ENCODE assay signal across 19 mouse cellular contexts in genomic region chr8:106581344-106582088, GRCm38 (mm10). TPM values are rescaled to one million over a fixed set of nuclear protein-coding genes. Genes with fewer than 3 reads are reported as not detected.
DNase-seq lines count a peak whose midpoint lies in the region; ATAC-seq and TF ChIP-seq lines count a peak whose summit lies in the region.
"Had no signal": no experiment of that assay in that cellular context is flagged by ENCODE, and none has a peak within 500 bp of the region (broad histone marks: within the 10 kb centered on the region; RNA-seq: fewer than 3 reads in every experiment).

No protein-coding gene starts in this region.

- peak; percentile 49 for DNase-seq in kidney, adult 2 months
- DNase-seq in kidney, adult 18-20 months = no peak
- DNase-seq in intestine, embryonic 14.5 days (ENCODE audit: low spot score) = no peak
- no peak for DNase-seq in adrenal gland, adult 2 months
- DNase-seq: adrenal gland, adult 8-10 months; cerebellum, adult 11-12 months; cerebellum, postnatal 36 days; gastrocnemius, adult 2 months; heart, postnatal 36 days; layer of hippocampus, postnatal 36 days; left cerebral cortex, postnatal 4 days had no signal

- TF ChIP-seq POLR2A in kidney, adult 2 months (IDR thresholded peaks at IDR 0.05; ENCODE audit: low read depth, low read length) = no peak

- no peak overlapping the region for H3K9ac ChIP-seq in intestine, embryonic 14.5 days (ENCODE audit: low read length)
- H3K9ac ChIP-seq in lung, embryonic 16.5 days (ENCODE audit: low read length) = no peak overlapping the region
- H3K9ac ChIP-seq in stomach, embryonic 14.5 days (replicated peaks; ENCODE audit: low read depth, low read length) = no peak overlapping the region
- no peak overlapping the region for H3K9ac ChIP-seq in forebrain, embryonic 16.5 days (replicated peaks; ENCODE audit: low read depth, low read length)
- H3K9ac ChIP-seq: heart, embryonic 13.5 days; hindbrain, embryonic 15.5 days; midbrain, embryonic 12.5 days had no signal

- no peak overlapping the region for H3K4me3 ChIP-seq in kidney, adult 2 months (ENCODE audit: insufficient read depth, low read depth, low read length)
- no peak overlapping the region for H3K4me3 ChIP-seq in intestine, embryonic 14.5 days (ENCODE audit: low read depth, low read length)
- no peak overlapping the region for H3K4me3 ChIP-seq in lung, embryonic 16.5 days (ENCODE audit: low read length)
- H3K4me3 ChIP-seq in stomach, embryonic 14.5 days (ENCODE audit: low read depth, low read length) = no peak overlapping the region
- H3K4me3 ChIP-seq in forebrain, embryonic 16.5 days (replicated peaks; ENCODE audit: low read length) = no peak overlapping the region
- H3K4me3 ChIP-seq: gastrocnemius, adult 2 months; heart, embryonic 13.5 days; hindbrain, embryonic 15.5 days; midbrain, embryonic 12.5 days had no signal

- H3K4me2 ChIP-seq in intestine, embryonic 14.5 days (ENCODE audit: low read length) = no peak overlapping the region
- no peak overlapping the region for H3K4me2 ChIP-seq in lung, embryonic 16.5 days (ENCODE audit: low read depth, low read length)
- H3K4me2 ChIP-seq in stomach, embryonic 14.5 days (replicated peaks; ENCODE audit: low read depth, low read length) = no peak overlapping the region
- no peak overlapping the region for H3K4me2 ChIP-seq in forebrain, embryonic 16.5 days (ENCODE audit: low read length)
- H3K4me2 ChIP-seq: heart, embryonic 13.5 days; hindbrain, embryonic 15.5 days; midbrain, embryonic 12.5 days had no signal

- no peak for TF ChIP-seq CTCF in kidney, adult 2 months (conservative IDR thresholded peaks at IDR 0.05; ENCODE audit: insufficient read depth, insufficient read length, low read depth, low read length)

- no peaks in the 10 kb centered on the region; the same call in 1 of the 2 replicates for H3K9me3 ChIP-seq in intestine, embryonic 14.5 days (ENCODE audit: control insufficient read depth, low read length)
- no peaks in the 10 kb centered on the region for H3K9me3 ChIP-seq in lung, embryonic 16.5 days (ENCODE audit: control insufficient read depth, low read length)
- H3K9me3 ChIP-seq in stomach, embryonic 14.5 days (ENCODE audit: control insufficient read depth, low read depth, low read length) = no peaks in the 10 kb centered on the region
- no peaks in the 10 kb centered on the region for H3K9me3 ChIP-seq in forebrain, embryonic 16.5 days (ENCODE audit: control insufficient read depth, low read length)
- H3K9me3 ChIP-seq: heart, embryonic 13.5 days; hindbrain, embryonic 15.5 days; midbrain, embryonic 12.5 days had no signal

- H3K27ac ChIP-seq in kidney, adult 2 months (ENCODE audit: insufficient read depth, low read depth, low read length) = no peak overlapping the region
- no peak overlapping the region for H3K27ac ChIP-seq in intestine, embryonic 14.5 days (ENCODE audit: low read depth)
- H3K27ac ChIP-seq in lung, embryonic 16.5 days (ENCODE audit: low read length) = peak overlapping the region; percentile 92
- peak overlapping the region; percentile 44; the same call in 1 of the 2 replicates for H3K27ac ChIP-seq in stomach, embryonic 14.5 days (ENCODE audit: low read length)
- no peak overlapping the region for H3K27ac ChIP-seq in forebrain, embryonic 16.5 days (ENCODE audit: low read length)
- H3K27ac ChIP-seq: gastrocnemius, adult 2 months; heart, embryonic 13.5 days; hindbrain, embryonic 15.5 days; macrophage; midbrain, embryonic 12.5 days had no signal

- peaks cover 18% of the 10 kb centered on the region; the same call in 1 of the 2 replicates for H3K4me1 ChIP-seq in kidney, adult 2 months (ENCODE audit: control insufficient read depth, insufficient read depth, low read length)
- H3K4me1 ChIP-seq in intestine, embryonic 14.5 days (replicated peaks; ENCODE audit: control insufficient read depth, insufficient read depth, low read length) = peaks cover 10% of the 10 kb centered on the region
- H3K4me1 ChIP-seq in lung, embryonic 16.5 days (replicated peaks; ENCODE audit: control insufficient read depth, insufficient read depth, low read length) = peaks cover 23% of the 10 kb centered on the region
- H3K4me1 ChIP-seq in stomach, embryonic 14.5 days (ENCODE audit: control insufficient read depth, insufficient read depth, low read length) = no peaks in the 10 kb centered on the region; the same call in 1 of the 2 replicates
- H3K4me1 ChIP-seq in forebrain, embryonic 16.5 days (replicated peaks; ENCODE audit: control insufficient read depth, insufficient read depth, low read length) = no peaks in the 10 kb centered on the region
- H3K4me1 ChIP-seq: hindbrain, embryonic 15.5 days; midbrain, embryonic 12.5 days had no signal

- H3K27me3 ChIP-seq in kidney, adult 2 months (replicated peaks; ENCODE audit: control insufficient read depth, insufficient read depth, low read length) = no peaks in the 10 kb centered on the region
- H3K27me3 ChIP-seq in intestine, embryonic 14.5 days (replicated peaks; ENCODE audit: control insufficient read depth, insufficient read depth, low read length) = no peaks in the 10 kb centered on the region
- H3K27me3 ChIP-seq in lung, embryonic 16.5 days (ENCODE audit: control insufficient read depth, insufficient read depth, low read depth, low read length) = no peaks in the 10 kb centered on the region
- no peaks in the 10 kb centered on the region for H3K27me3 ChIP-seq in stomach, embryonic 14.5 days (ENCODE audit: control insufficient read depth, insufficient read depth, low read length)
- H3K27me3 ChIP-seq in forebrain, embryonic 16.5 days (replicated peaks; ENCODE audit: control insufficient read depth, insufficient read depth, low read length) = no peaks in the 10 kb centered on the region
- H3K27me3 ChIP-seq: CH12.LX; heart, embryonic 13.5 days; hindbrain, embryonic 15.5 days; midbrain, embryonic 12.5 days had no signal

- WGBS in kidney, adult 2 months = 66% methylated on average over 6 of the region's 6 CpGs
- WGBS in intestine, embryonic 14.5 days = 61% methylated on average over 6 of the region's 6 CpGs
- 47% methylated on average over 6 of the region's 6 CpGs for WGBS in lung, embryonic 16.5 days
- WGBS in stomach, embryonic 14.5 days = 58% methylated on average over 6 of the region's 6 CpGs
- WGBS in forebrain, embryonic 16.5 days = 75% methylated on average over 6 of the region's 6 CpGs

- ATAC-seq in intestine, embryonic 14.5 days (replicated peaks; ENCODE audit: low FRiP score, low TSS enrichment, low read depth) = 0 out of 2 replicates have a peak, but pooled peaks have one; percentile 30
- peak; percentile 78 for ATAC-seq in lung, embryonic 16.5 days (ENCODE audit: low read depth)
- no peak for ATAC-seq in stomach, embryonic 14.5 days (ENCODE audit: insufficient number of reproducible peaks, insufficient read depth, low FRiP score, low read depth)
- no peak for ATAC-seq in forebrain, embryonic 16.5 days

- H3K36me3 ChIP-seq in kidney, adult 2 months (ENCODE audit: control insufficient read depth, insufficient read depth, low read length) = no peaks in the 10 kb centered on the region
- no peaks in the 10 kb centered on the region for H3K36me3 ChIP-seq in intestine, embryonic 14.5 days (ENCODE audit: control insufficient read depth, insufficient read depth, low read length)
- H3K36me3 ChIP-seq in lung, embryonic 16.5 days (ENCODE audit: control insufficient read depth, insufficient read depth, low read length) = no peaks in the 10 kb centered on the region
- no peaks in the 10 kb centered on the region for H3K36me3 ChIP-seq in stomach, embryonic 14.5 days (ENCODE audit: control insufficient read depth, insufficient read depth, low read length)
- no peaks in the 10 kb centered on the region for H3K36me3 ChIP-seq in forebrain, embryonic 16.5 days (ENCODE audit: control insufficient read depth, insufficient read depth)
- H3K36me3 ChIP-seq: heart, embryonic 13.5 days; hindbrain, embryonic 15.5 days; midbrain, embryonic 12.5 days had no signal

RNA-seq across cellular contexts. Expression of gene Gm10073, which starts 8.3 kb away (rescaled TPM):
- polyA plus RNA-seq in kidney, adult 2 months (2012; rRNA removed) = 34.0 and 102 TPM in 2 replicates
- 9.1 and 11.7 TPM in 2 replicates for polyA plus RNA-seq in intestine, embryonic 14.5 days (2014; fragmentation: Nextera tagmentation; extraction: Ambion mirVana)
- polyA plus RNA-seq in lung, embryonic 16.5 days (2015; fragmentation: Nextera tagmentation; extraction: Ambion mirVana) = 10.5 and 19.9 TPM in 2 replicates
- polyA plus RNA-seq in stomach, embryonic 14.5 days (2014; fragmentation: Nextera tagmentation; extraction: Ambion mirVana) = 10.0 and 14.0 TPM in 2 replicates
- 100 to 1,000 TPM in 1 of 2 experiments, 10 to 100 TPM in 1; 71.9 to 145 TPM for total RNA-seq in adrenal gland, adult 2 months (2021)
- polyA plus RNA-seq in adrenal gland, adult 2 months (2012; rRNA removed) = 50.1 and 65.3 TPM in 2 replicates
- polyA plus RNA-seq in forebrain, embryonic 16.5 days (2015; fragmentation: Nextera tagmentation; extraction: Ambion mirVana) = 7.9 and 9.2 TPM in 2 replicates

RNA-seq across cellular contexts. Expression of gene Cdh1, which starts 21.6 kb away (rescaled TPM):
- polyA plus RNA-seq in kidney, adult 2 months (2012; rRNA removed) = 68.7 and 81.7 TPM in 2 replicates
- polyA plus RNA-seq in intestine, embryonic 14.5 days (2014; fragmentation: Nextera tagmentation; extraction: Ambion mirVana) = 141 and 152 TPM in 2 replicates
- 157 and 162 TPM in 2 replicates for polyA plus RNA-seq in lung, embryonic 16.5 days (2015; fragmentation: Nextera tagmentation; extraction: Ambion mirVana)
- 131 and 155 TPM in 2 replicates for polyA plus RNA-seq in stomach, embryonic 14.5 days (2014; fragmentation: Nextera tagmentation; extraction: Ambion mirVana)
- under 1 TPM; 0.14 to 0.23 TPM for total RNA-seq in adrenal gland, adult 2 months (2021)
- 0.08 and 0.09 TPM in 2 replicates for polyA plus RNA-seq in adrenal gland, adult 2 months (2012; rRNA removed)
- polyA plus RNA-seq in forebrain, embryonic 16.5 days (2015; fragmentation: Nextera tagmentation; extraction: Ambion mirVana) = 3.0 and 4.2 TPM in 2 replicates
- total RNA-seq: heart, postnatal 36 days had no signal

Comparison
In these comparisons a context has a peak if more than half of its experiments do, and no peak if none do; other contexts are left out.
1. H3K27ac ChIP-seq: peak in lung, embryonic 16.5 days (single experiment) and stomach, embryonic 14.5 days (single experiment); none in kidney, adult 2 months (single experiment), intestine, embryonic 14.5 days (single experiment) and forebrain, embryonic 16.5 days (single experiment).
2. ATAC-seq: peak in intestine, embryonic 14.5 days (single experiment) and lung, embryonic 16.5 days (single experiment); none in stomach, embryonic 14.5 days (single experiment) and forebrain, embryonic 16.5 days (single experiment).
3. RNA of gene Cdh1, which starts 21.6 kb away (polyA plus RNA-seq): 157 to 162 TPM in lung, embryonic 16.5 days, 141 to 152 TPM in intestine, embryonic 14.5 days, 131 to 155 TPM in stomach, embryonic 14.5 days and 68.7 to 81.7 TPM in kidney, adult 2 months; 3.0 to 4.2 TPM in forebrain, embryonic 16.5 days and 0.08 to 0.09 TPM in adrenal gland, adult 2 months; every median in the first group is over 10 times any median in the second.